Mouse (Mus musculus) mouse trophoblast stem cell (cell line): ENCODE results near the gene Ncam1.

Experiments used
- in situ Hi-C, 2 experiments: fragments of 300-500 bp; cut with MseI, MboI; formaldehyde crosslinking; loops; 2 replicates in 1 of 2; 3 replicates in 1 of 2; pipeline ENCODE4 v1.15.1; 2025

Ncam1 gene

GRCm38 (mm10) chr9:49570033-49570660 is 228.6 kb downstream of the Ncam1 start:
- in situ Hi-C loops: no loop called here

- in situ Hi-C loops: no loop called here
Observed at GRCm38 (mm10) chr9:49565846-49566245, 232.9 kb downstream of the Ncam1 start.

- in situ Hi-C loops: no loop called here
Observed at GRCm38 (mm10) chr9:49558941-49559340, 239.8 kb downstream of the Ncam1 start.

- in situ Hi-C loops: no loop called here
Observed at GRCm38 (mm10) chr9:49551353-49551752, 247.4 kb downstream of the Ncam1 start.

- in situ Hi-C loops: no loop called here
Observed at GRCm38 (mm10) chr9:49542593-49542992, 256.1 kb downstream of the Ncam1 start.

GRCm38 (mm10) chr9:49537814-49538213 is 260.9 kb downstream of the Ncam1 start:
- in situ Hi-C loops: no loop called here

GRCm38 (mm10) chr9:49536593-49536992 is 262.1 kb downstream of the Ncam1 start:
- in situ Hi-C loops: no loop called here

GRCm38 (mm10) chr9:49534958-49535357 is 263.8 kb downstream of the Ncam1 start:
- in situ Hi-C loops: no loop called here

- in situ Hi-C loops: no loop called here
Observed at GRCm38 (mm10) chr9:49533912-49534491, 264.7 kb downstream of the Ncam1 start.

- in situ Hi-C loops: no loop called here
Observed at GRCm38 (mm10) chr9:49533455-49533854, 265.3 kb downstream of the Ncam1 start.

- in situ Hi-C loops: no loop called here
Observed at GRCm38 (mm10) chr9:49531833-49532232, 266.9 kb downstream of the Ncam1 start.

- in situ Hi-C loops: no loop called here
Observed at GRCm38 (mm10) chr9:49531257-49531656, 267.5 kb downstream of the Ncam1 start.

- in situ Hi-C loops: no loop called here
Observed at GRCm38 (mm10) chr9:49530739-49531138, 268.0 kb downstream of the Ncam1 start.

GRCm38 (mm10) chr9:49529366-49529959 is 269.3 kb downstream of the Ncam1 start:
- in situ Hi-C loops: no loop called here

GRCm38 (mm10) chr9:49528943-49529342 is 269.8 kb downstream of the Ncam1 start:
- in situ Hi-C loops: no loop called here

GRCm38 (mm10) chr9:49528026-49528425 is 270.7 kb downstream of the Ncam1 start:
- in situ Hi-C loops: no loop called here

- in situ Hi-C loops: no loop called here
Observed at GRCm38 (mm10) chr9:49527340-49527739, 271.4 kb downstream of the Ncam1 start.

GRCm38 (mm10) chr9:49524721-49525120 is 274.0 kb downstream of the Ncam1 start:
- in situ Hi-C loops: no loop called here

- in situ Hi-C loops: no loop called here
Observed at GRCm38 (mm10) chr9:49523881-49524280, 274.8 kb downstream of the Ncam1 start.

- in situ Hi-C loops: no loop called here
Observed at GRCm38 (mm10) chr9:49514306-49514705, 284.4 kb downstream of the Ncam1 start.

GRCm38 (mm10) chr9:49510666-49511065 is 288.1 kb downstream of the Ncam1 start:
- in situ Hi-C loops: no loop called here

- in situ Hi-C loops: no loop called here
Observed at GRCm38 (mm10) chr9:49509628-49510027, 289.1 kb downstream of the Ncam1 start.

GRCm38 (mm10) chr9:49509094-49509493 is 289.6 kb downstream of the Ncam1 start:
- in situ Hi-C loops: no loop called here
